Mouse (Mus musculus) limb, embryonic 10.5 days (tissue): ENCODE measurements around the gene Neu1. TPM values are rescaled to one million over a fixed set of nuclear protein-coding genes. Genes with fewer than 3 reads are reported as not detected.
"Not testable (repeated sequence)": the region's sequence is repeated elsewhere in the genome, so short reads cannot be mapped to it uniquely, and the experiment has no call there.

Source experiments
- DNase-seq: peaks from one replicate; pipeline ENCODE4 v3.0.0-alpha.2; 2017; ENCODE audit warnings: low spot score
- H3K27ac ChIP-seq: fragments of 300-500 bp; sonication (generic); 2 replicates; pipeline ENCODE4 v1.5.1; 2016; ENCODE audit warnings: mild to moderate bottlenecking
- H3K27me3 ChIP-seq: fragments of 300-500 bp; sonication (generic); 2 replicates; pipeline ENCODE4 v1.6.1; 2016; ENCODE audit warnings: low read depth, mild to moderate bottlenecking; ENCODE audit not compliant: poor library complexity, severe bottlenecking
- H3K36me3 ChIP-seq: fragments of 300-500 bp; sonication (generic); 2 replicates; pipeline ENCODE4 v1.6.1; 2016; ENCODE audit warnings: mild to moderate bottlenecking, moderate library complexity
- H3K4me1 ChIP-seq: fragments of 300-500 bp; sonication (generic); 2 replicates; pipeline ENCODE4 v1.6.1; 2016
- H3K4me3 ChIP-seq: fragments of 300-500 bp; sonication (generic); 2 replicates; pipeline ENCODE4 v1.5.1; 2016; ENCODE audit warnings: mild to moderate bottlenecking, moderate library complexity
- H3K9me3 ChIP-seq: fragments of 300-500 bp; sonication (generic); replicated peaks from 2 replicates; pipeline ENCODE4 v1.6.1; 2016; ENCODE audit warnings: mild to moderate bottlenecking
- WGBS: fragments of 180-500 bp; shearing (Covaris S2); methylation state at CpG from one replicate; pipeline ENCODE4 v1.1.7; 2016; 5-methylcytosine and 5-hydroxymethylcytosine counted together
- polyA plus RNA-seq: library from polyadenylated mRNA; unstranded; fragments of >200 nt; fragmentation: Nextera tagmentation; extraction: Ambion mirVana; gene quantifications from 2 replicates; pipeline ENCODE4 v1.2.1, GENCODE M21; 2016

Neu1 gene
- polyA plus RNA-seq, 1 experiment from 2014 or later = 16.1 TPM

DNA sequence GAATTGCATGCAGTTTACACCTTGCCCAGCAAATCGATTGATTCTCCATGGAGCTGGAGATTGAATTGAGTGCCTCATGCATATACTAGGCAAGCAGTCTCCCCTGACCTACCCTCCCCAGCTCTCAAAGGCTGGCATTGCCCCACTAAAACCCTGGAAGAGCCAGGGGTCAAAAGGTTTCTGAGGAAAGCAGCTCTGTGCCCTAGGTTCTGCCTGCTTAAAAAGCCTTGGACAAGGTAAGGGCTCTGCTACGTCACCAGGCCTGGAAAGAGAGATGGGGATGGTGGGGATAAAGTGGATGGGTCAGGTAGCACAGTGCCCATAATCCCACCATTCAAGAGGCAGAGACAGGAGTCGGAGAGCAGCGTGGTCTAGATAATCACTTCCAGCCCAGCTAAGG, 23.8 kb downstream of the Neu1 start:
- 60% methylated on average over 4 of the region's 4 CpGs for WGBS
- no peak overlapping the region for H3K4me3 ChIP-seq

DNA sequence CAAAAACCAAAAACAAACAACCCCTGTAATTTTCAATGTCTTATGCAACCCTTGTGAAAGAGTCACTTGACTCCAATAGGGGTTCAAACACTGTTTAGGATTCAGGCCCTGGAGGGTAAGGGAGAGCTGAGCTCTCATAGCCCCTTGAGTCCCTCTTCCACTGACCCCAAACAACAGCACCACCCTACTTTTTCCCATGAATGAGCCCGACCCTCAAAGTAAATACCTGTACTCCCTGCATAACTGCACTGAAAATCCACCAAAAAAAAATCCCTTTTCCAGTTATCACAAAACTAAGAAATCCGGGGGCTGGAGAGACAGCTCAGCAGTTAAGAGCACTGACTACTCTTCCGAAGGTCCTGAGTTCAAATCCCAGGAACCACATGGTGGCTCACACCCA, 24.8 kb downstream of the Neu1 start:
- peaks cover 10% of the 10 kb centered on the region for H3K4me1 ChIP-seq
- WGBS = 85% methylated on average over 3 of the region's 3 CpGs
- H3K27me3 ChIP-seq = peaks cover 32% of the 10 kb centered on the region
- no peak overlapping the region for H3K4me3 ChIP-seq
- DNase-seq = no peak
- H3K36me3 ChIP-seq = peaks cover 12% of the 10 kb centered on the region
- no peaks in the 10 kb centered on the region for H3K9me3 ChIP-seq
- H3K27ac ChIP-seq = no peak overlapping the region

More for the DNA sequence above, 23.8 kb downstream of the Neu1 start:
- Histone ChIP-seq H3K27me3 (peaks cover 26% of the 10 kb centered on the region), H3K27ac (no peak overlapping the region), H3K36me3 (peaks cover 23% of the 10 kb centered on the region), H3K9me3 (no peaks in the 10 kb centered on the region), H3K4me1 (peaks cover 12% of the 10 kb centered on the region)
- DNase-seq = no peak

DNA sequence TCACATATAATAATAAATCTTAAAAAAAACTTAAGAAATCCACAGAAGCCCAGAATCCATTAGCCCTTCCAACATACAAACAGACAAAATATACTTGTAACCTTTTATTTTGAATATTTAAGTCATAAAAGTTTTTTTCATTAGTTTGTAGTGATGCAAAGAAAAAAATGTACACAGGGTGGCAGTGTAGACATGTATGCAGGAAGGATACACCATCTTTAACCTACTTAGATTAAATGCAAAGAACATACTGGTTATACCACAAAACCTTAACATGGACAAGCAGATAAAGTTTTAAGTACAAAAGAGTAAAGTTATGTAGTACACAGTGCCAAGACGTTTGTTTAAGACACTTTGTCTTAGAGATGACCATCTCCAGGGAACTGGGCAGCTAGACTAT, 25.3 kb downstream of the Neu1 start:
- Histone ChIP-seq H3K27me3 (peaks cover 37% of the 10 kb centered on the region), H3K9me3 (no peaks in the 10 kb centered on the region), H3K36me3 (peaks cover 8% of the 10 kb centered on the region), H3K4me1 (peaks cover 9% of the 10 kb centered on the region), H3K4me3 (no peak overlapping the region), H3K27ac (no peak overlapping the region)
- WGBS = 75% methylated on average over 1 of the region's 1 CpGs
- DNase-seq = no peak

DNA sequence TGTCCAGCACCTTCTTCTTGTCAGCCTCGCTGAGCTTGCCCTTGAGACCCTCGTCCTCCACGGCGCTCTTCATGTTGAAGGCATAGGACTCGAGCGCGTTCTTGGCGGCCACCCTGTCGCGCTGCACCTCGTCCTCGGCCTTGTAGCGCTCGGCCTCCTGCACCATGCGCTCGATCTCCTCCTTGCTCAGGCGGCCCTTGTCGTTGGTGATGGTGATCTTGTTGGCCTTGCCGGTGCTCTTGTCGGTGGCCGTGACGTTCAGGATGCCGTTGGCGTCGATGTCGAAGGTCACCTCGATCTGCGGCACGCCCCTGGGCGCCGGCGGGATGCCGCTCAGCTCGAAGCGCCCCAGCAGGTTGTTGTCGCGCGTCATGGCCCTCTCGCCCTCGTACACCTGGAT, 26.2 kb downstream of the Neu1 start:
- H3K36me3 ChIP-seq, H3K27ac ChIP-seq, H3K4me3 ChIP-seq, H3K4me1 ChIP-seq, DNase-seq, H3K9me3 ChIP-seq: not testable (repeated sequence)
- peaks cover 46% of the 10 kb centered on the region for H3K27me3 ChIP-seq
- 14% methylated on average over 36 of the region's 40 CpGs for WGBS

DNA sequence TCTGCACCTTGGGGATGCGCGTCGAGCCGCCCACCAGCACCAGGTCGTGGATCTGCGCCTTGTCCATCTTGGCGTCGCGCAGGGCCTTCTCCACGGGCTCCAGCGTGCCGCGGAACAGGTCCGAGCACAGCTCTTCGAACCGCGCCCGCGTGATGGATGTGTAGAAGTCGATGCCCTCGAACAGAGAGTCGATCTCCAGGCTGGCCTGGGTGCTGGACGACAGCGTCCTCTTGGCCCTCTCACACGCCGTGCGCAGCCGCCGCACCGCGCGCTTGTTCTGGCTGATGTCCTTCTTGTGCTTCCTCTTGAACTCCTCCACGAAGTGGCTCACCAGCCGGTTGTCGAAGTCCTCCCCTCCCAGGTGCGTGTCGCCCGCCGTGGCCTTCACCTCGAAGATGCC, 26.9 kb downstream of the Neu1 start:
- not testable (repeated sequence) for H3K4me1 ChIP-seq, H3K4me3 ChIP-seq, DNase-seq, H3K27ac ChIP-seq, H3K36me3 ChIP-seq, H3K9me3 ChIP-seq
- H3K27me3 ChIP-seq = peaks cover 51% of the 10 kb centered on the region
- WGBS = 29% methylated on average over 28 of the region's 40 CpGs

GRCm38 (mm10) chr17:34958734-34959129, 27.7 kb downstream of the Neu1 start:
- H3K9me3 ChIP-seq, H3K36me3 ChIP-seq: not testable (repeated sequence)
- under 1% methylated on average over 31 of the region's 47 CpGs for WGBS

DNA sequence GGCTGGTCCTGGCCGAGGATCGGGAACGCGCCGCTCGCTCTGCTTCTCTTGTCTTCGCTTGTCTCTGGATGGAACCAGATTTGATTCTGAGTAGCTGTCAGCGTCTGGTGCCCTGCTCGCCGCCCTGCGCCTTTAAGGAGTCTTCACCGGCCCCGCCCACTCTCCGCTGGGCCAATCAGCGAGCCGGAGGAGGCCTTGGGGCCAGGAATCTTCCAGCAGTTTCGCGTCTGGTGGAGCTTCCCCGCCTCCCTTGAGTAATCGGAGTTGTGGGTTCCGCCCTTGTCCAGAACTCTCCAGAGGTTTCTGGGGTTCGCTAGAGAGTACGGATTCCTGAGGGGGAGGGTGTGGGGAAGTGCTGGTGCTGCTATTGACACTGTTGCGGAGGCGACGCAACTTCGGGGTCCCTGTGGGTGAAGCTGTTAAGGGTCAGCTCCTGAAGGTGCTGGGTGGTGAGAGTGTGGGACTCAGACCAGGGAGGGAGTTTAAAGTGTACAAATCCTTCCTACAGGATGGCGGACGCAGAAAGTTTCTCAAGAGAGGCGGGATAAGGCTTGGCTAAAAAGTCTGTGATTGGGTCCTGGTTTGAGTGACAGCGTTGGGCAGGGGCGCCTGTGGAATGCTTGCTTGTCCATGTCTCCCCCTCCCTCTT, 28.2 kb downstream of the Neu1 start, which contains the start of gene Hspa1b:
Hspa1b (minus strand) TSS at position 109 of the 649 bp plus-strand sequence.
- H3K27me3 ChIP-seq = peaks cover 58% of the 10 kb centered on the region

More at GRCm38 (mm10) chr17:34958734-34959129, 27.7 kb downstream of the Neu1 start:
- H3K27me3 ChIP-seq = peaks cover 58% of the 10 kb centered on the region
- not testable (repeated sequence) for H3K4me1 ChIP-seq, DNase-seq, H3K27ac ChIP-seq
- peak overlapping the region; percentile 57 for H3K4me3 ChIP-seq

DNA sequence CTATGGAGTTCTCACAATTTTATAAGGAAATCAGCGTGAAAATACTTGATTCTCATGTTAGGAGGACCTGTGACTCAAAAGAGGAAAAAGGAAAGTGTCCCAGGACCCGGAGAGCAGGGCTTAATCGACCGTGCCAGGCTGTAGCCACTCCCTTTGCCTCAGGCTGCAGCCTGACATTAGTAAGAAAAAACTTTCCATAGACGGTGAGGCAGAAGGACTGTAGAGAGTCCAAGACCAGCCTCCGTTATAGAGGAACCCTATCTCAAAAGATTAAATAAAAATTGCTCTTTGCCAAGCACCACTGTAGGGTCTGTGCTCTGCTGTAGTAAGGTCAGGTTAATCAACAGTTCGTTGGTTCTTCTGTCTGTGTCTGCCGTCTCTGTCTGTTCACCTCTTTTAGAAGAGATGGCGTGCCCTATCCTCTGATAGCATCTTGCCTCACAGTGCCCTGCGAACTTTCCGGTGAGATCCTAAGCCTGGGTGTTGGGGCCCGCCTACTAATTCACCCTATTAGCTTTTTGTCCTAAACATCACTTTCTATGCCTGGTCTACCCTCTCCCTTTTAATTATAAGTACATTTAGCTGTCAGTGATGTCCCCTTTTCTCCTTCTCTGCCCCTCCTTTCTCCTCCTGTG, 28.9 kb downstream of the Neu1 start:
- Histone ChIP-seq H3K27me3 (peaks cover 52% of the 10 kb centered on the region), H3K27ac (peak overlapping the region; percentile 89)
- DNase-seq = no peak

More for the DNA sequence above, 28.2 kb downstream of the Neu1 start, which contains the start of gene Hspa1b:
- DNase-seq = peak; percentile 78
- not testable (repeated sequence) for H3K4me1 ChIP-seq, H3K36me3 ChIP-seq, H3K9me3 ChIP-seq
- peak within 1 kb of the TSS; percentile 57 for H3K4me3 ChIP-seq
- H3K27ac ChIP-seq = peak within 1 kb of the TSS; percentile 89
- WGBS = under 1% methylated on average over 32 of the region's 32 CpGs

GRCm38 (mm10) chr17:34960702-34961493, 29.8 kb downstream of the Neu1 start:
- H3K4me1 ChIP-seq = peaks cover 16% of the 10 kb centered on the region
- H3K9me3 ChIP-seq = no peaks in the 10 kb centered on the region
- no peak overlapping the region for H3K4me3 ChIP-seq
- H3K27me3 ChIP-seq = peaks cover 51% of the 10 kb centered on the region
- no peak for DNase-seq
- no peak overlapping the region for H3K27ac ChIP-seq
- H3K36me3 ChIP-seq = no peaks in the 10 kb centered on the region

More for the DNA sequence above, 28.9 kb downstream of the Neu1 start:
- H3K4me1 ChIP-seq = peaks cover 15% of the 10 kb centered on the region
- peak overlapping the region; percentile 57 for H3K4me3 ChIP-seq
- WGBS = 17% methylated on average over 12 of the region's 12 CpGs
- H3K36me3 ChIP-seq = no peaks in the 10 kb centered on the region
- no peaks in the 10 kb centered on the region for H3K9me3 ChIP-seq

DNA sequence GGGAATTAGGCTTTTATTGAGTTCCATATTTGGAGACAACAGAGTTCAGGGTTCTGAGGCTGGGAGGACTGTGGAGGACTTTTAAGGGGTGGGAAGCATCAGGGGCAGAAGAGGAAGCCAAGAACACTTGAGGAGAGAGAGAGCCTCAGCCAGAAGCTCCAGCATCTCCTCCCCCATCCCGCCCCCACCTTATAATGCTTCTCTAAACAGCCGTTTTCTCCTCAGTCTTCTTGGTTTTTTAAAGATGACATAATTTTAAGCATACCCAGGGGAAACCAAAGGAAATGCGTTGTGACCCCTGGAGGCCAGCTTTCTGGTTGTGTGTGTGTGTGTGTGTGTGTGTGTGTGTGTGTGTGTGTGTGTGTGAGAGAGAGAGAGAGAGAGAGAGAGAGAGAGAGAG, 31.1 kb downstream of the Neu1 start:
- Histone ChIP-seq H3K4me3 (no peak overlapping the region), H3K27ac (no peak overlapping the region), H3K9me3 (no peaks in the 10 kb centered on the region), H3K36me3 (no peaks in the 10 kb centered on the region), H3K27me3 (peaks cover 46% of the 10 kb centered on the region), H3K4me1 (peaks cover 16% of the 10 kb centered on the region)
- no peak for DNase-seq
- WGBS = 41% methylated on average over 3 of the region's 3 CpGs

- H3K27me3 ChIP-seq = peaks cover 53% of the 10 kb centered on the region
Measured at GRCm38 (mm10) chr17:34962841-34963240, 31.8 kb downstream of the Neu1 start.

GRCm38 (mm10) chr17:34964640-34965049, 33.6 kb downstream of the Neu1 start:
- DNase-seq = no peak
- Histone ChIP-seq H3K4me1 (peaks cover 15% of the 10 kb centered on the region), H3K36me3 (no peaks in the 10 kb centered on the region), H3K27ac (no peak overlapping the region), H3K9me3 (no peaks in the 10 kb centered on the region), H3K27me3 (peaks cover 71% of the 10 kb centered on the region), H3K4me3 (no peak overlapping the region)
- 24% methylated on average over 1 of the region's 1 CpGs for WGBS

More at GRCm38 (mm10) chr17:34962841-34963240, 31.8 kb downstream of the Neu1 start:
- H3K4me3 ChIP-seq = no peak overlapping the region
- no peaks in the 10 kb centered on the region for H3K36me3 ChIP-seq
- no peak for DNase-seq
- WGBS = 60% methylated on average over 1 of the region's 1 CpGs
- H3K4me1 ChIP-seq = peaks cover 16% of the 10 kb centered on the region
- no peak overlapping the region for H3K27ac ChIP-seq
- no peaks in the 10 kb centered on the region for H3K9me3 ChIP-seq

DNA sequence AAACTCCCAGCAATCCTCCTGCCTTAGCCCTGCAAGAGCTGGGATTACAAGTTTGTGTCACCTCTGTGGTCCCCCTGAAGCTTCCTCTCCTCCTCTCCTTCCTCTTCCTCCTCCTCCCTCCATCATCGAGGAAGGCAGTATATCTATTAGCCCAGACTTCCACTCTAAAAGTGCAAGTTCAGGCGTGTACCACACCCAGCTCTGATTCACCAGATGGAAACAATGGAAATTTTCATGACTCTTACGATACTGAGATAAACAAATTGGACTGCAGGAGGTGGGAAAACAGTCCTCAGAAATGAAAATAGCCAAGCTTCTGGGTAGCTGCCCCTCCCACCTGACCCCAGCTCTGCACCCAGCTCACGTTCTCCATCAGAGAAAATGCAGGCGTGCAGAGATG, 34.6 kb downstream of the Neu1 start:
- Histone ChIP-seq H3K4me3 (no peak overlapping the region), H3K27ac (no peak overlapping the region), H3K36me3 (no peaks in the 10 kb centered on the region), H3K9me3 (no peaks in the 10 kb centered on the region), H3K4me1 (peaks cover 7% of the 10 kb centered on the region), H3K27me3 (peaks cover 75% of the 10 kb centered on the region)
- DNase-seq = no peak
- 84% methylated on average over 5 of the region's 5 CpGs for WGBS
